Mouse (Mus musculus) gastrocnemius, postnatal 25 days (tissue): ENCODE measurements around the gene Wfdc11. TPM values are rescaled to one million over a fixed set of nuclear protein-coding genes. Genes with fewer than 3 reads are reported as not detected.

Experiments used
- DNase-seq: peaks from one replicate; pipeline ENCODE4 v3.0.0; 2022
- total RNA-seq, 2 experiments: library from RNA; stranded (reverse); gene quantifications; 1 replicate in 1 of 2; 2 replicates in 1 of 2; pipeline ENCODE4 v1.2.3; 2021

The Wfdc11 gene
- total RNA-seq, 2 experiments from 2014 or later = not detected

DNA sequence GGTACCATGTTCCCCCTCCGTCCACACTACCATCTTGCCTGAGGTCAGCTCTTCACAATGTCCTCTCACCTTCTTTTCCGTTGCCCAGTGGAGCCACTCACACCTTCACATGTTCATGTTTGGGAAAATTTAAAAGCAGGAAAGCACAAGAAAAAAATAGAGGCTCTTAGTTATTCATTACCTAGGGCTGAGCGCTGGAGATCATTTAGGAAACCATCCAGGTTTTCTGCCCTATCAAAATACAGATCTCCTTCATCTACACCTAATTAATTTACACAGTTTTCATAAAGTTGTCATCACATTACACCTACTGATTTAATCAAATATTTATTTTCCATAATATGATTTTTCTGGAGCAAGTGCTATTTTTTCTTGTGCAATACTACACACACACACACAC, 35.2 kb downstream of the Wfdc11 start, which contains the start of gene Wfdc16:
TSS of gene Wfdc16 (minus strand) at position 101 of the 400 bp plus-strand sequence.
- no peak for DNase-seq

DNA sequence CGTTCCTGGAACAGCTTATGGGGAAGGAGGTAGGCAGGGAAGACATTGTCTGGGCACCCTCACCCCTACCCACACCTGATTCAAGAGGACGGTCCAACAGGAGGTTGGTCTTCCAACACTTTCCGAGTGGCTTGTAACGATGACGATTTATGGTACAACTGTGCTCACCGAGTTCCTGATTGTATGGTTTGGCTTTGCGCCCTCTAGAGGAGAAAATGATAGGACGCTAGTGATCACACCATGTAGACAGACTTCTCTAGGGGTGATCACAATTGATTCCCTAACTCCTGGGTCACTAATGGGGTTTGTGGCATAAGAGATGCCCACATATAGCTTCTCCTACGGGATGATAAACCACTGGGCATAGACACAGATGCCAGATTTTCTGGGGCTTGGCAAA, 38.6 kb downstream of the Wfdc11 start:
- DNase-seq = no peak

DNA sequence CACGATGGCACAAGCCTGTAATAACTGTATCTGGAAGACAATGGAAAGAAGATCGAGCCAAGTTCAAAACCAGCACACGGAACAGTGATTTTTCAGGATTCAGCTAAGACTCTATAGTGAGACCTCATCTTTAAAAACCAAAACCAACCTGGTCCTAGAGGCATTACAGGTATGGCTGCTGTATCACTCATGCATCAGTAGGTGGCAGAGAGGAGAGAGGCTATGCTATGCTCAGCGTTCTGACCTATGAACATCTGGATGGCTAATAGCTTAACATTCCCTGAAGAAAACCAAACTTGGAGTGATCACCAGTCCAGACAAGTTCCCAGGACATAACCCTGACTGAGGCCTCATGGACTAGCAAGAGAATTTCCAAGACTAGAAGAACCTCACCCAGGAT, 52.1 kb downstream of the Wfdc11 start:
- DNase-seq = no peak

DNA sequence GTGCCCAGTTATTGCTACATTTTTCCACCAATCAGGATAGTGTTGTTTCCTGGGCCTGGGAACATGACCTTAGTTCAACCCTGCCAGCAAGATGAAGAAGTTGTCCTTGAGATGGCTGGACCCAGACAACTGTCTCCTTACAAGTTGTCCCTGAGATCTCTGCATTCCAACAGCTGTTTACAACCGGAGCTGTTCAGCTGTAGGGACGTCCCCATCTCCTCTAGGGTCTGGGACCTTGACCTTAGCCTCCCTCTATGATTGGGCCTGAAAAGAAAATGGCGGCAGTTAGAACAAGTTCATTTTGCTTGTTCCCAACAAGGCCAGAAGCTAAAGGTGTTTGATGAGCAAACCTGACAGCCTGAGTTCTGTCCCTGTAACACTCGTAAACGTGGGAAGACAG, 54.8 kb downstream of the Wfdc11 start:
- no peak for DNase-seq

DNA sequence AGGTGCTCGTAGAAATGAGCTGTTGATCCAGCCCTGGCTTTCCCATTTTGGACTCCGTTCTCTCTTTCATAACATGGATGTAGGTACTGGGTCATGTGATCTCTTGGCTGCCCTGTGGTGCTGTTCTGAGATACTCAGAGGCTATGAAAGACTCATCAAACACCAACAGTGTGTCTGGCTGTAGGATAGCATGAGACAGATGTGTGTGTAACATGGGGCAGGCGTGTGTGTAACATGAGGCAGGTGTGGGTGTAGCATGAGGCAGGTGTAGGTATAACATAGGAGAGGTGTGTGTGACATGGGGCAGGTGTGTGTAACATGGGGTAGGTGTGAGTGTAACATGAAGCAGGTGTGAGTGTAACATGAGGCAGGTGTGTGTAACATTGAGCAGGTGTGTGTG, 58.5 kb downstream of the Wfdc11 start:
- DNase-seq = no peak

DNA sequence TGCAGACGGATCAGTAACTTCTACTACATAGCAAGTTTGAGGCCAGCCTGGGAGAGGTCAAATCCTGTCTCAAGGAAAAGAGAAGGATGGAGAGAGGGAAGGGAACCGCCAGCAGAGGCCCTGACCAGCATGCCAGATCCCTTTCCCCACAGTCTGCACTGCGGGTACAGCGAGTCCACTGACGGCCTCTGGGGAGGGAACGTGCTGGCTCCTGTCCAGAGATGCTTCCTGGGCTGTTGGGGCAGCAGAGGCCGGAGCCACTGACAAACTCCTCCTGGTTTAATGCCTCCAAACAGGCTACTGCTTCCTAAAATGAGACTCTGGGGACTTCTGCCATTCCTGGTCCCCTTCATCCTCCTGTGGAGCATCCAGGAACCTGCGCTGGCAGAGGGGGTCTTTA, 60.4 kb downstream of the Wfdc11 start, which contains the start of the genes Wfdc6b and Wfdc8:
TSS of gene Wfdc6b (plus strand) at position 52 of the 400 bp plus-strand sequence.
TSS of gene Wfdc8 (minus strand) at position 156 of the 400 bp plus-strand sequence.
- DNase-seq = peak; percentile 46

Other genes with a start within 250 kb of the Wfdc11 start
- 10 to 100 TPM; 28.0 to 62.1 TPM for gene Sdc4, start 230.2 kb downstream of the Wfdc11 start, total RNA-seq
- gene Sys1, start 217.1 kb downstream of the Wfdc11 start, total RNA-seq = 10 to 100 TPM; 17.2 to 20.2 TPM
- 1 to 10 TPM; 3.2 to 8.9 TPM for gene Gm20458, start 213.1 kb downstream of the Wfdc11 start, total RNA-seq
- not detected for gene Trp53tg5, start 200.4 kb downstream of the Wfdc11 start, total RNA-seq
- gene Dbndd2, start 188.0 kb downstream of the Wfdc11 start, total RNA-seq = 10 to 100 TPM; 21.2 to 35.4 TPM
- 10 to 100 TPM; 27.7 to 39.4 TPM for gene Pigt, start 176.6 kb downstream of the Wfdc11 start, total RNA-seq
- gene Wfdc2, start 111.7 kb downstream of the Wfdc11 start, total RNA-seq = not detected
- gene Spint3, start 100.6 kb downstream of the Wfdc11 start, total RNA-seq = not detected
- not detected for gene Wfdc6a, start 88.6 kb downstream of the Wfdc11 start, total RNA-seq
- not detected for gene Eppin, start 80.5 kb downstream of the Wfdc11 start, total RNA-seq
- not detected for gene Wfdc6b, start 60.6 kb downstream of the Wfdc11 start, total RNA-seq
- gene Wfdc8, start 60.5 kb downstream of the Wfdc11 start, total RNA-seq = not detected
- gene Wfdc16, start 35.3 kb downstream of the Wfdc11 start, total RNA-seq = not detected
- gene Wfdc10, start 18.0 kb downstream of the Wfdc11 start, total RNA-seq = not detected
- gene Wfdc9, start 17.5 kb downstream of the Wfdc11 start, total RNA-seq = not detected
- not detected for gene Wfdc13, start 11.0 kb upstream of the Wfdc11 start, total RNA-seq
- not detected for gene Spint4, start 24.4 kb upstream of the Wfdc11 start, total RNA-seq
- gene Spint5, start 41.2 kb upstream of the Wfdc11 start, total RNA-seq = not detected
- gene Wfdc3, start 71.8 kb upstream of the Wfdc11 start, total RNA-seq = not detected
- 10 to 100 TPM; 17.0 to 17.5 TPM for gene Dnttip1, start 71.9 kb upstream of the Wfdc11 start, total RNA-seq
- 1 to 10 TPM; 1.2 to 1.7 TPM for gene Ube2c, start 95.8 kb upstream of the Wfdc11 start, total RNA-seq
- over 10,000 TPM; 15,847 to 16,724 TPM for gene Tnnc2, start 105.9 kb upstream of the Wfdc11 start, total RNA-seq
- 10 to 100 TPM; 19.3 to 19.8 TPM for gene Snx21, start 111.7 kb upstream of the Wfdc11 start, total RNA-seq
- gene Acot8, start 130.8 kb upstream of the Wfdc11 start, total RNA-seq = 1 to 10 TPM; 8.0 to 9.1 TPM
- gene Zswim3, start 131.0 kb upstream of the Wfdc11 start, total RNA-seq = 1 to 10 TPM; 1.4 TPM
- gene Zswim1, start 148.6 kb upstream of the Wfdc11 start, total RNA-seq = 1 to 10 TPM; 3.7 to 3.8 TPM
- not detected for gene Spata25, start 154.4 kb upstream of the Wfdc11 start, total RNA-seq
- 10 to 100 TPM; 42.9 to 49.2 TPM for gene Ctsa, start 158.8 kb upstream of the Wfdc11 start, total RNA-seq
- gene Neurl2, start 159.4 kb upstream of the Wfdc11 start, total RNA-seq = 10 to 100 TPM; 28.9 to 35.0 TPM
- 10 to 100 TPM; 14.8 to 18.6 TPM for gene Pltp, start 183.6 kb upstream of the Wfdc11 start, total RNA-seq
- gene Pcif1, start 205.2 kb upstream of the Wfdc11 start, total RNA-seq = 10 to 100 TPM; 21.0 to 25.8 TPM
- gene Zfp335, start 237.7 kb upstream of the Wfdc11 start, total RNA-seq = 1 to 10 TPM; 8.2 to 9.2 TPM